Comparison of ENCODE assay signal across 10 mouse cellular contexts in genomic region chr9:116553181-116553580, GRCm38 (mm10).
DNase-seq lines count a peak whose midpoint lies in the region; ATAC-seq and TF ChIP-seq lines count a peak whose summit lies in the region.
"Had no signal": no experiment of that assay in that cellular context is flagged by ENCODE, and none has a peak within 500 bp of the region (broad histone marks: within the 10 kb centered on the region; RNA-seq: fewer than 3 reads in every experiment).

No protein-coding gene starts in this region.

- no peak overlapping the region for H3K27ac ChIP-seq in forebrain, postnatal 0 days (ENCODE audit: low read depth, low read length)
- H3K27ac ChIP-seq in forebrain, embryonic 13.5 days, result no peak overlapping the region
- no peak overlapping the region for H3K27ac ChIP-seq in liver, postnatal 0 days (ENCODE audit: low read depth)
- no peak overlapping the region for H3K27ac ChIP-seq in liver, embryonic 12.5 days
- H3K27ac ChIP-seq: kidney, embryonic 15.5 days had no signal

- ATAC-seq in forebrain, postnatal 0 days, result no peak
- no peak for ATAC-seq in forebrain, embryonic 13.5 days
- no peak for ATAC-seq in liver, postnatal 0 days
- no peak for ATAC-seq in liver, embryonic 12.5 days

- no peaks in the 10 kb centered on the region for H3K36me3 ChIP-seq in forebrain, postnatal 0 days (ENCODE audit: insufficient read depth)
- no peaks in the 10 kb centered on the region for H3K36me3 ChIP-seq in forebrain, embryonic 13.5 days (ENCODE audit: poor library complexity, severe bottlenecking)
- no peaks in the 10 kb centered on the region for H3K36me3 ChIP-seq in liver, postnatal 0 days (replicated peaks; ENCODE audit: insufficient read depth, low read length)
- no peaks in the 10 kb centered on the region for H3K36me3 ChIP-seq in liver, embryonic 12.5 days
- H3K36me3 ChIP-seq: kidney, embryonic 15.5 days had no signal

- no peaks in the 10 kb centered on the region for H3K27me3 ChIP-seq in forebrain, postnatal 0 days (ENCODE audit: insufficient read depth, low read length)
- H3K27me3 ChIP-seq in forebrain, embryonic 13.5 days, result no peaks in the 10 kb centered on the region
- H3K27me3 ChIP-seq in liver, postnatal 0 days (ENCODE audit: insufficient read depth, low read length), result no peaks in the 10 kb centered on the region
- H3K27me3 ChIP-seq in liver, embryonic 12.5 days (replicated peaks), result no peaks in the 10 kb centered on the region
- H3K27me3 ChIP-seq: kidney, embryonic 15.5 days had no signal

- no peak overlapping the region for H3K4me3 ChIP-seq in forebrain, postnatal 0 days (ENCODE audit: low read depth, low read length)
- H3K4me3 ChIP-seq in forebrain, embryonic 13.5 days, result no peak overlapping the region
- H3K4me3 ChIP-seq in liver, postnatal 0 days (ENCODE audit: low read depth, low read length), result no peak overlapping the region
- no peak overlapping the region for H3K4me3 ChIP-seq in liver, embryonic 12.5 days
- H3K4me3 ChIP-seq: kidney, embryonic 15.5 days had no signal

- DNase-seq in forebrain, postnatal 0 days, result no peak
- no peak for DNase-seq in liver, postnatal 0 days
- DNase-seq in c-Kit-positive CD71-negative TER-119-negative erythroid progenitor cells, embryonic 14.5 days (ENCODE audit: low read depth), result peak; percentile 7
- peak; percentile 35 for DNase-seq in retina, embryonic 14.5 days (ENCODE audit: low spot score)
- no peak for DNase-seq in MN1 (ENCODE audit: low spot score)
- DNase-seq in right cerebral cortex, postnatal 4 days, result no peak

- 89% methylated on average over 3 of the region's 3 CpGs for WGBS in forebrain, postnatal 0 days
- 90% methylated on average over 3 of the region's 3 CpGs for WGBS in forebrain, embryonic 13.5 days
- 72% methylated on average over 3 of the region's 3 CpGs for WGBS in liver, postnatal 0 days (ENCODE audit: insufficient replicate concordance)
- WGBS in liver, embryonic 12.5 days (ENCODE audit: insufficient replicate concordance), result 60% methylated on average over 3 of the region's 3 CpGs

- H3K4me2 ChIP-seq in forebrain, postnatal 0 days (ENCODE audit: low read depth), result no peak overlapping the region
- H3K4me2 ChIP-seq in forebrain, embryonic 13.5 days, result no peak overlapping the region
- no peak overlapping the region for H3K4me2 ChIP-seq in liver, postnatal 0 days (ENCODE audit: low read depth, low read length)
- H3K4me2 ChIP-seq in liver, embryonic 12.5 days, result no peak overlapping the region
- H3K4me2 ChIP-seq: kidney, embryonic 15.5 days; midbrain, embryonic 11.5 days had no signal

- no peak for TF ChIP-seq EP300 in liver, postnatal 0 days (IDR thresholded peaks at IDR 0.05; ENCODE audit: low read depth)

- 0 out of 2 replicates have a peak, but pooled peaks cover 4% of the 10 kb centered on the region for H3K4me1 ChIP-seq in forebrain, postnatal 0 days (ENCODE audit: insufficient read depth)
- H3K4me1 ChIP-seq in forebrain, embryonic 13.5 days, result 0 out of 2 replicates have a peak, but pooled peaks cover 9% of the 10 kb centered on the region
- no peaks in the 10 kb centered on the region for H3K4me1 ChIP-seq in liver, postnatal 0 days (ENCODE audit: insufficient read depth)
- H3K4me1 ChIP-seq in liver, embryonic 12.5 days, result no peaks in the 10 kb centered on the region

- H3K9me3 ChIP-seq in forebrain, postnatal 0 days (ENCODE audit: low read length), result no peaks in the 10 kb centered on the region
- no peaks in the 10 kb centered on the region for H3K9me3 ChIP-seq in forebrain, embryonic 13.5 days (replicated peaks)
- no peaks in the 10 kb centered on the region for H3K9me3 ChIP-seq in liver, postnatal 0 days (ENCODE audit: low read length)
- H3K9me3 ChIP-seq in liver, embryonic 12.5 days (replicated peaks), result no peaks in the 10 kb centered on the region

- H3K9ac ChIP-seq in forebrain, postnatal 0 days, result no peak overlapping the region
- no peak overlapping the region for H3K9ac ChIP-seq in forebrain, embryonic 13.5 days
- no peak overlapping the region for H3K9ac ChIP-seq in liver, postnatal 0 days (replicated peaks)
- H3K9ac ChIP-seq in liver, embryonic 12.5 days, result no peak overlapping the region
- H3K9ac ChIP-seq: kidney, embryonic 15.5 days had no signal

- peak; percentile 55 for TF ChIP-seq CTCF in forebrain, postnatal 0 days (IDR thresholded peaks at IDR 0.05; ENCODE audit: low read depth)
- peak; percentile 65 for TF ChIP-seq CTCF in liver, postnatal 0 days (IDR thresholded peaks at IDR 0.05; ENCODE audit: low read depth)

Comparison
In these comparisons a context has a peak if more than half of its experiments do, and no peak if none do; other contexts are left out.
1. DNase-seq: peak in c-Kit-positive CD71-negative TER-119-negative erythroid progenitor cells, embryonic 14.5 days (single experiment) and retina, embryonic 14.5 days (single experiment); none in forebrain, postnatal 0 days (single experiment), liver, postnatal 0 days (single experiment), MN1 (single experiment) and right cerebral cortex, postnatal 4 days (single experiment).